Mouse (Mus musculus) left cerebral cortex, adult 9 months (tissue): ENCODE data around the gene Gng8.

Source experiments
- DNase-seq, 2 experiments: peaks; one replicate each; pipeline ENCODE4 v3.0.0; 2022; ENCODE audit warnings: low spot score in 2 of 2

The Gng8 gene

DNA sequence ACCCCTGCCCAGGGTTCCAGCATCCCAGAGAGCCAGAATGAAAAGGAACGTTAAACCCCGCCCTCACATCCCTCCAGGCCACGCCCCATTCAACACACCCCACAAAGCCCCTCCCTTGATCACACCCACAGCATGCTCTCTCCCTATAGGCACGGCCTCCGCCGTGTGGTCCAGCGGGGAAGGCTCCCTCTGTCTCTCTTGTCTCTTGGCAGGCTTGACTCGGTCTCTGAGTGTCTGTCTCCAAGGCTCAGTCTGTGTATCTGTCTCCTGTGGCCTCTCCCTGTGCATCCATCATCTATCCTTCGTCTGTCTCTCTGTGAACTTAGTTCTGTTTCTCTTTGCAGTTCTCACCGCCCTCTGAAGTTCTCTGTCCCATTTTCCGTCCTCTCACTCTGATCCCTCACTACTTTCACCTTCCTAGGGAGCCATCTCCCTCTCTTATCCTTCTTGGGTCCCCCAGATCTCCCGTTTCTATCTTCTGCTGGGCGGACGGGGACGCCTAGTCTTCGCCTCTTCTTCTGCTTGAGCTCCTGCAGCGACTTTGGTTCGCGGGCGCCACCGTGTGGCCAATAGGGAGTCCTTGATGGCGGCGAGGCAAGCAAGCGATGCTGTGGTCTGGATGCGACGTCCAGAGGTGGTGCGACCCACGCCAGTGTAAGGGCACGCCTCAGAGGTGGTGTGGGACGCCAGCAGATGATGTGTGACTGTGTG, at the start of gene Gng8:
Gene Gng8, plus strand, starts transcription at position 146 of the 711 bp plus-strand sequence.
- peak in 1 of 2 experiments; percentile 86 for DNase-seq

DNA sequence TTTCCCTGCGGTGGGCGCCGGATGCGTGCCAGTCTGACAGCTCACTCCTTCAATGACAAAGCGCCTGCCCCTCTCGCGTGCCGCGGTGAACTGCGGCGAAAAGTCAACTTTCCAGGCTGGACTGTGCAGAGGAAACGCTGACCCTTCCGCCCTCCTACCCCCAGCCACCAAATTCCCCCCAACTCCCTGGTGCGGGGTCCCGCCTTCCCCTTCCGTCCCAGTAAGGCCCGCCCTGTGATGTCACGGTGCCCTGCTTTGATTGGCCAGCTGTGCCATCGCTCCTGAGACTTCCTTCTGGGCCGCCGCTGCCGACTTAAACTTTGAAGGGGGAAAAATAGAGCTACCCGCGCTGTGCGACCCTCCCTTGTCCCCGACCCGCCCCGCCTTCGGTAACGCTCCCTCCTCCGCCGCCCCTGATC, 48.9 kb upstream of the Gng8 start, which contains the start of gene Prkd2:
Gene Prkd2, plus strand, starts transcription at position 258 of the 419 bp plus-strand sequence.
- DNase-seq = peak; percentile 59 to 88

DNA sequence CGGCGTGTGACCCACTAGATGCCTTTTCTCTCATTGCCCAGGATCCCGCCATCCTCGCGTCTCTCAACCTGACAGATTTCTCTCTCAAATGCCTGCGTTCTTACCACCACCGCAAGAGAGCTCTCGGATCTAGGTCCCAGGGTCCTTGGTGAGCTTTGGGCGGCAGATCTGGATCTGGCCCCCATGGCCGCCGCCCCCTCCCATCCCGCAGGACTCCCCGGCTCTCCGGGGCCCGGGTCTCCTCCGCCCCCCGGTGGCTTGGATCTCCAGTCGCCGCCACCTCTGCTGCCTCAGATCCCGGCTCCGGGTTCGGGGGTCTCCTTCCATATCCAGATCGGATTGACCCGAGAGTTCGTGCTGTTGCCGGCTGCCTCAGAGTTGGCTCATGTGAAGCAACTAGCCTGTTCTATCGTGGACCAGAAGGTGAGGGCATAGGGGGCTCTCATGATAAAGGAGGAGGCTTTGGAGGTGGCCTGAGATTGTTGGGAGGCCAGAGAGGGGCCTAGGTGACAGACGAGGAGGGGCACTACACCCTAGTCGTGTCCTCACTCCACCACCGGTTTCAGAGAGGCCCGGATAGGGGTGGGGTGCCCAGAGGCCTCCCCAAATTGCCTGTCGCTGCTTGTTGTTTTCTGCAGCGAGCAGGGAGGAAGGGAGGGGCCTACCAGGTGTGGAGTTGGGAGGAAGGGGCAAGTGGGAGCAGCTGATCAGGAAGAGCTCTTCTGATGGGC, 48.0 kb upstream of the Gng8 start:
- DNase-seq = no peak

DNA sequence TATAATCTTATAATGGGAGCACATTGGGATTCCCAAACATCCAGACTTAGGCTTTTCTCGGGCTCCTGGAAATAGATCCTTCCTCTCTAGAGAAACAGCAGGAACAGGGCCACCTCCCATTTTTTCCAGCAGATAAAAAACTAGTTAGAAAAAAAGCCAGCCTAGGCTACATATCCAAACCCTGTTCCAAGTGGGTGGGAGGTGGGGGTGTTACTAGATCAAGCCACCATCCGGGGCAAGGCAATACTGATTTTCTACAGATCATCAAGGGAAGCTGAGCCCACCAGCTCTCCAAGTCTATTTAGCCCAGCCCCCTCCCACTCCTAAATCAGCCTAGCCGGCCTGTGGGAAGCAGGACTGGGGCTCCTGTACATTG, 46.9 kb upstream of the Gng8 start:
- DNase-seq = no peak

DNA sequence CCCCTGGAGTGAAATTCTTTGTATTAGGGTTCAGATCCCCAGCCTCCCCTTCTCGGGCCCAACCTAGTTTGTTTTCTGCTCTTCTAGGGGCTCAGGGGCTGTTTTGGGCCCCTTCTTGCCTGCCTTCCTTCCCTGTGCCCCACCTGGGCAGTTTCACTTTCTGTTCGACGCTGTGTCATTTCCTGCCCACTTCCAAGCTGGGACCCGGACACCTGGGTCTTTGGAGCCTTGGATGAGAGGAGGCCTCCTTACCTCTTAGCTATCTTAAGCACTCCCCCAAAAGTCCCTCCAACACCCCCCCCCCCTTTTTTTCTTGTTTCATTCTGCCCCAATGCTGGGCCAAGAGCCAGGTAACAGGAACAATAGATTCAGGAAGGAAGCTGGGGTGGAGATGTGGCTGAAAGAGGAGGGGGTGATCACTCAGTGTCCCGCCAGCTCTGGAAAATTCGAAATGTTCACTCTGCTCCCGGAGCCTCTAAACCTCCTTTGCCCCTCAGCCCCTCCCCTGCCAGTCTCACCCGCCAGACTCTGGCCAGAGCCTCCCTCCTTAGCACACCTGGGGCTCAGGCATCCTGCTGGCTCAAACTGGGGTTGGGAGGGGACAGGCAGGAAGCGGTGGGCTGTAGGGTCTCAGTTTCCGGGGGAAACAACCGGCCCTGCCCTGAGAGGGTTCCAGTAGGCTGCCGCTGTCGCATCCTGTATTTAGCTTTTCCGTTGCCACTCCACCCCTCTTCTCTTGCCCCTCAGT, 46.3 kb upstream of the Gng8 start:
- DNase-seq = no peak

DNA sequence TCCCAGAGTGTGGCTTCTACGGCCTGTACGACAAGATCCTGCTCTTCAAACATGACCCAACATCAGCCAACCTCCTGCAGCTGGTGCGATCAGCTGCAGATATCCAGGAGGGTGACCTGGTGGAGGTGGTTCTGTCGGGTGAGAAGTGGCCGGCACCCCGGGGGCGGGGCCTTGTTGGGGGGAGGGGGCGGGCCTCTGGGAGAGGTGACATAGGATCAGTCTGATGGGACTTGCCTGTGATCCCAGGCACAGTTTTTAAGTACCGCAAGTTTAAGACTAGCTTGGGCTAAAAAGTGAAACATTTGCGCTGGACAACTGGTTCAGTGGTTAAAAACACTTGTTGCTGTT, 45.8 kb upstream of the Gng8 start:
- no peak for DNase-seq

DNA sequence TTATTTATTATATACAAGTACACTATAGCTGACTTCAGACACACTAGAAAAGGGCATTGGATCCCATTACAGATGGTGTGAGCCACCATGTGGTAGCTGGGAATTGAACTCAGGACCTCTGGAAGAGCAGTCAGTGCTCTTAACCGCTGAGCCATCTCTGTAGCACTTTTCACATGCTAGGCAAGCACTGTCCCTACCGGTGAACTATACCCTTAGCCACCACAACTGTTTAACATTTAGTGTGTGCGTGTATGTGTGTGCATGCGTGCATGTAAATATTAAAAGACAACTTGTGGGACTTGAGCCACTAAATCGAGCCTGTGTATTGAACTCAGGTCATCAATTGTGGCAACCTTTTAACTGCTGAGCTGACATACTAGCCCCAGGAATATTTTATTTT, 44.8 kb upstream of the Gng8 start:
- DNase-seq = no peak

DNA sequence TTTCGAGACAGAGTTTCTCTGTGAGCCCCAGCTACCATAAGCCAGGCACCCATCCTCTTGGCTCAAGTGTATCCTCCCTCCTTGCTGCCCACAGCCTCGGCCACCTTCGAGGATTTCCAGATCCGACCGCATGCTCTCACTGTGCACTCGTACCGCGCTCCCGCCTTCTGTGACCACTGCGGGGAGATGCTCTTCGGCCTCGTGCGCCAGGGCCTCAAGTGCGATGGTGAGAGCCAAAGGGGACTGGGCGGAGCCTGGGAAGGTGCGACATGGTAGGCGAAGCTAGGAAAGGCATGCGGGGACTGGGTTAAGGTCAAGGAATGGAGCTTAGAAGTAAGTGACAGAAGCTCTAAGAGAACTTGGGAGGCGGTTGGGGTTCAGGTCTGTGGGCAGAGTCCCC, 44.1 kb upstream of the Gng8 start:
- DNase-seq = no peak

DNA sequence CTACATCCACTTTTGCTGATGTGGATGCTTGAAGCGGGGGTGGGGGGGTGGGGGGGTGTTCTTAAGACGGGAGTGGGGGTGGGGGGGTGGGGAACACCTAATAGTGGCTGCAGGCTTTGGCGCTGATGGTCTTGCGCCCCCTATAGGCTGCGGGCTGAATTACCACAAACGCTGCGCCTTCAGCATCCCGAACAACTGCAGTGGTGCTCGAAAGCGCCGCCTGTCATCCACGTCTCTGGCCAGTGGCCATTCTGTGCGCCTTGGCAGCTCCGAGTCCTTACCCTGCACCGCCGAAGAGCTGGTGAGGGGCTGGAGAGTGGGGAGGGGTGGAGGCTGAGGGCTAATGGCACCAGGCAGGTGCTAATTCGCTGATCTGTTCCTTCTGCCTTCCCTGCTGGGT, 43.0 kb upstream of the Gng8 start:
- DNase-seq = peak in 1 of 2 experiments; percentile 79

DNA sequence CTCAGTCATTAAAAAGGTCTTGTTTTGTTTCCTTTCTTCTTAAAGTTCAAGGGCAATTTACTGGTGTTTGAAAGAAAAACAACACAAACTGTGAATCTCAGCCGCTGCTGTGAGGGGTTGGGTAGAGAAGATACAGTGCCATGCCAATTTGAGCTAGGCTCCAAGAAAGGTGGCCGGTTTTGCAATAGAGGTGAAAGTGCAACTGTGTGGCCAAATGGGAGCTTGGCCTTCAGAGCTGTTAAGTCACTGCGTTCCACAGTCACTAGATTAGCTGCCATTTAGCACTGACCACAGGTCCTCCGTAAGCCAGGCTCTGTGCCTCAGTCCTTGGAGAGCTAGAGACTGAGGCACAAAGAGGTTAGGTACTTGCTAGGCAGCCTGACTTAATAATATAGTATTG, 40.0 kb upstream of the Gng8 start:
- no peak for DNase-seq

DNA sequence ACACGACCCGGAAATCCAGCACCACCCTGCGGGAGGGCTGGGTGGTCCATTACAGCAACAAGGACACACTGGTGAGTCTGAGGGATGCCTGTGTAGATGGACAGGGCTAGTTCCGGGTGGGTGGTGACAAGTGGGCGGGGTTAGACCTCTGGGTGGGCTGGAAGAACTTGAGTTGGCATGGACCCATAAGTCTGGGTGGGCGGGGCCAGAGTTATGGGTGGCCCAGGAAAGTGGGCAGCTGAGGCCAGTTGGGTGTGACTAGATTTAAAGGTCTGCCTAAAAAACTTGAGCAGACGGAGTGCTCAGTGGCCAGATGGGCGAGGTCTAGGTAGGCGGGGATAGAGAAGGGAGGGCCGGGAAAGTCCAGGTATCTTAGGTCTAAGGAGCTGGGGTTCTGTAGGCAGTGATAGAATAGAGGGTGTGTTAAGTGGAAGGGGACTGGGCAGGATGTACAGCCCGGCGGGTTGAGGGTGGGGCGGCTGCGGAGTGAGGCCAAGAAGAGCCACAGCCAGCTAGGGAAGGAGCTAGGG, 38.2 kb upstream of the Gng8 start:
- DNase-seq = peak in 1 of 2 experiments; percentile 39

DNA sequence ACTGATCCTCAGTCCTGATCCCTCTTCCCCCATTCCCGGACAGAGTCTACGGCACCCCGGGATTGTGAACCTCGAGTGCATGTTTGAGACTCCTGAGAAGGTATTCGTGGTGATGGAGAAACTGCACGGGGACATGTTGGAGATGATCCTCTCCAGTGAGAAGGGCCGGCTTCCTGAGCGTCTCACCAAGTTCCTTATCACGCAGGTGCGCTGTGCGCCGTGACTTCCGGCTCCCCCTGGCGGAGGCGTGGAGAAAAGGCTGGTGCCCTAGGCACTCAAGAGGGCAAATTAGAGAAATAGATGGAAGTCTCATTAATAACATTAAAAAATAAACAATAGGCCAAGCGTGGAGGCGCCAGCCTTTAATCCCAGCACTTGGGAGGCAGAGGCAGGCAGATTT, 33.2 kb upstream of the Gng8 start:
- DNase-seq = no peak

DNA sequence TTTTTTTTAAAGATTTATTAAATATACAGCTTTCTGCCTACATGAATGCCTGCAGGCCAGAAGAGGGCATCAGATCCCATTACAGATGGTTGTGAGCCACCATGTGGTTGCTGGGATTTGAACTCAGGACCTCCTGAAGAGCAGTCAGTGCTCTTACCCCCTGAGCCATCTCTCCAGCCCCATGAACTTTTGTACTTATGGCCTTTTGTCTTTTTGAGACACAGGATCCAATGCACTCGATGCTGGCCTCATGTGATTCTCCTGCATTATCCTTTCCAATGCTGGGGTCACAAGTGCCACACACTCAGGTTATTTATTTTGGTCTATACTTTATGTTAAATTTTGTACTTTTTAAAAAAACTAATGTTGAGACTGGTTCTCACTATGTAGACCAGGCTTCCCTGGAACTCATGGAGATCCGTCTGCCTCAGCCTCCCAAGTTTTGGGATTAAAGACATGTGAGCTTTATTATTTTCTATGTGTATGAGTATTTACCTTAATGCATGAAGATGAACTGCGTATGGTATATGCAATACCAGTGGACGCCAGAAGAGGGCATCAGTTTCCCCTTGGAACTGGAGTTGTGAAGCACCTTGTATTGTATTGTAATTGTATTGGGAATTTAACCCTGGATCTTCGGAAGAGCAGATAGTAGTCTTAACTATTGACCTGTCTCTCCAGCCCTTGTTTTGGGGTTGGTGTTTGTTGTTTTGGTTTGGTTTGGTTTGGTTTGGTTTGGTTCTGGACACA, 31.5 kb upstream of the Gng8 start:
- peak in 1 of 2 experiments; percentile 64 for DNase-seq

DNA sequence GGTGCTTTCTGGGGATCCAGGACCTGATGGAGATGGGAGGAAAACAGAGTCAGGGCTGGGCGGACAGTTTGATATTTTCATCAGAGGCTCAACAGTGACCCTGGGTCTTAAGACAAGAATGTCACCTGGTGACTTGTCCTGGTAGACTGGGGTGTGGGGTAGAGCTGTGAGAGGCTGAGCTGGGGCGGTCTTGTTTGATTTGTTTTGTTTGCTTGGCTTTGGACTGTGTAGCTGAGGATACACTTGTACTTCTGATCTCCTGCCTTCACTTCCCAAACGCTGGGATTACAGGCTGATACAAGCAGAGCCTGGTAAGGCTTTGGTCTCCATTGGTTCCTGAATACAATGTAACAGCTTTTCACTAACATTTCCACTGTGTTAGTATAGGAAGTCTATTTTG, 24.1 kb upstream of the Gng8 start:
- DNase-seq = no peak

DNA sequence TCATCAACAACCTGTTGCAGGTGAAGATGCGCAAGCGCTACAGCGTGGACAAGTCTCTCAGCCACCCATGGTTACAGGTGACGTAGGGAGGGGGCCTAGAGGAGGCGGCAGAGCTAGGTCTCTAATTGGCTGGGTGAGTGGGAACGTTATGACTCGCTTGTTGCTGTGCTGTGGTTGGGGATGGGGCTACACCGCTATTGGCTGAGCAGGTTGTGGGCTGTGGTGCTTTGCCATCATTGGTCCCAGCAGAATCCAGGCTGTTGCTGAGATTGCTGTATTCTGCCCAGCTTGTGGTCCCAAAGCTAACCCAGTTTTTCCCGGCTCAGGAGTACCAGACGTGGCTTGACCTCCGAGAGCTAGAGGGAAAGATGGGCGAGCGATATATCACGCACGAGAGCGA, 22.1 kb upstream of the Gng8 start:
- peak; percentile 96 to 97 for DNase-seq

DNA sequence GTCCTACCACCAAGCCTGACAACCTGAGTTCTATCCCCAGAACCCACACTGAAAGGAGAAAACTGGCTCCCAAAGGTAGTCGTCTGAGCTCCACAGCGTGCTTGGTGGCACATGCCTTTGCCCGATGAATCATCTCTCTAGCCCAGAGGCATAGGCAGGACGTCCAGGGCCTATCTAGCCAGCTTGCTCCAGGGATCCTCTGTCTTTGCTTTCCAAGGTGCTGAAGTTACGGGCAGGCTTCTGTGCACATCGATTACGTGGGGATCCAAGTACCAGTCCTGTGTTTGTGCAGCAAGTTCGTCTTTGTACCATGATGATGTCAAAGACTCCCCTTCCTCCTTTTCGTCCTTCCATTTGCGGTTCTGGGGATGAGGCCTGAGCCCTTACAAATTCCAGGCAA, 20.0 kb upstream of the Gng8 start:
- DNase-seq = no peak

DNA sequence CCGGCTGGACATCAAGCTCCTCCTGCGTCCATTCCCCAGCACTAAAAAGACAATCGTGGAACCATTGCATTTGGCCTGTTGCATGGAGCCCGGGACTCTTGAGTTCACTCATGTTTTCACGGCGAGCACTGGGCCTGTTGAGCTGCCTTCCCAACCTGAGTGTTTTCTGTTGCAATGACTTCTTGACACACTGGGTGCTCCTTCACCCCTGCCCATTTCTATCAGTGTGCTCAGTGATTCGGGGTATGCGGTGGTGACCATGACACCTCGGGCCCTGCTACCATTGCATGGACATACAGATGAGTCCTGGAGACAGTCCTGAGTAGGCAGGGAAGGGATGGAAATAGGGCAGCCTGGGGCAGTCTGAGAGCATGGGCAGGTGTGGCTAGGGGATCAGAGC, 19.1 kb upstream of the Gng8 start:
- no peak for DNase-seq

DNA sequence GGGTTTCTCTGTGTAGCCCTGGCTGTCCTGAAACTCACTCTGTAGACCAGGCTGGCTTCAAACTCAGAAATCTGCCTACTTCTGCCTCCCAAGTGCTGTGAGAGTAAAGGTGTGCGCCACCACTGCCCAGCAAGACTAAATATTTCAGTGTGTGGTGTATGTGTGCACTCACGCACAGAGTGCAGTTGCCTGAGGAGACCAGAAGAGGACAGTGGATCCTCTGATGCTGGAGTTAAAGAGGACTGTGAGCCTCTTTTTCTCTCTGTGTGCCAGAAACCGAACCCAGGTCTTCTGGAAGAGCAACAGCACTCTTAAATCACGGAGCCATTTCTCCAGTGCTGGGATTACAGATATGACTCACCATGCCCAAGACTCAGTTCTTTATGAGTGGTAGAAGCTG, 18.2 kb upstream of the Gng8 start:
- no peak for DNase-seq

DNA sequence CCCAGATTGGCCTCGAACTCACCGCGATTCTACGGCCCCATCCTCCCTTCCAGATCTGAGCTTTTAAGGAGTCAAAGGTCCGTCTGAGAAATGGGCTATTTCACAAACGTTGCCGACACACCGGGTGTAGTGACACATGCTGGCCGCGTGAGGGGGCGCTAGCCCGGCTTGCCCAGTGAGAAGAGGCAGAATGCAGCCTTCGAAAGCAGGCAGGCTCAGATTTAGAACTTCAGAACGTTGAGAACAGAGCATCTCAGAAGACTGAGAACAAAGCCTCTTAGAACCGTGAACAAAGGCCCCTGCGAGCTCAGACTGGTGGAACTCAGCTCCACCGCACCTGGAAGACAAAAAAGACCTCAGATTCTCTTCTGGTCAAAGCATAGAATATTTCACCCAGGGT, 17.4 kb upstream of the Gng8 start:
- DNase-seq = peak in 1 of 2 experiments; percentile 81

DNA sequence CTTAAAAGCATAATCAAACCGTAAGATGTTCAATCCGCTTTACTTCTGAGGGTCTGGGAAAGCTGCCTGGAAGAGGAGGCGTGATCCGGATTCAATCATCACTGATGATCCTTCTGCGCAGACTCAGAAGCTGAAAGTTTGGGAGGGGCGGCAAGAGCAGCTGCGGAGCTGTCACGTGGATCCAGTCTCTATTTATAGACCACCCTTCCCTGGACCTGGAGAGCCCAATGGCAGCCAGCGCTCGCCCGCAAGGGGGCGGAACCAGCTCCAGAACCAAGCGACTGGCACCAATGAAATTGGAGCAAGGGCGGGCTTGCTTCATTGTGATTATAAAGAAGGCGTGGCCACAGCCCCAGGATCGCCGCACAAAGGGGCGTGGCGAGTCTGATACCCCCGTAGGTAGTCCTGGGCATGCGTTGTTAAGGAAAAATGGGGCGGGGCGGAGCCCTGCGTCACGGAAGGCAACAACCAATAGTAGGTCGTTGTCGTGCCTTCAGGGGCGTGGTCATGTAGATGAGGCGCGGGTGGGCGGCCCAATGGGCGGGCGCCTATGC, 16.8 kb upstream of the Gng8 start:
- peak; percentile 100 for DNase-seq

DNA sequence AGATGAGACGGTGACA, 16.5 kb upstream of the Gng8 start, which contains the start of gene Dact3:
Gene Dact3, plus strand, starts transcription at position 8 of the 16 bp plus-strand sequence.
- no peak for DNase-seq

DNA sequence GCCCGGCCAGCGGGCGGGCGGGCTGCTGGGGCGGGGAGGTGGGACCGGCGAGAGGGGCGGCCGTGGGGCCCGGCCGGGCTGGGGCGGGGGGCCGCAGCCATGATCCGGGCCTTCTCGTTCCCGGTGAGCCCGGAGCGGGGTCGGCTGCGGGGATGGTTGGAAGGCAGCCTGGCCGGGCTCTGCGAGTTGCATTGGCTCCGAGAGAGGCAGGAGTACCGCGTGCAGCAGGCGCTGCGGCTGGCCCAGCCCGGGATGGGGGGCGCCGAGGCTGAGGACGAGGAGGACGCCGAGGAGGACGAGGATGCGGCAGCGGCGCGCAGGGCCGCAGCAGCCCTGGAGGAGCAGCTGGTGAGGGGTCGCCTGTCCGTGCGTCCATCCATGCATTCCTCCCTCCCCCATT, 16.3 kb upstream of the Gng8 start:
- DNase-seq = no peak
